17 mouse cellular contexts compared by ENCODE assay signal in genomic region chr4:123562177-123562815, GRCm38 (mm10).
DNase-seq lines count a peak whose midpoint lies in the region; ATAC-seq and TF ChIP-seq lines count a peak whose summit lies in the region.
"Had no signal": no experiment of that assay in that cellular context is flagged by ENCODE, and none has a peak within 500 bp of the region (broad histone marks: within the 10 kb centered on the region; RNA-seq: fewer than 3 reads in every experiment).

No protein-coding gene starts in this region.

- TF ChIP-seq CTCF in bone marrow macrophage, adult 2 months (IDR thresholded peaks at IDR 0.05; ENCODE audit: low read depth, low read length), result no peak

- no peak for TF ChIP-seq POLR2A in bone marrow macrophage, adult 2 months (IDR thresholded peaks at IDR 0.05; ENCODE audit: borderline replicate concordance, low read depth, low read length)

- H3K9me3 ChIP-seq in heart, embryonic 10.5 days, result no peaks in the 10 kb centered on the region
- H3K9me3 ChIP-seq: forebrain, embryonic 10.5 days had no signal

- H3K27ac ChIP-seq in heart, embryonic 10.5 days, result peak overlapping the region; percentile 86
- peak overlapping the region; percentile 34 for H3K27ac ChIP-seq in bone marrow macrophage, adult 2 months (ENCODE audit: insufficient read depth, low read depth, low read length)
- H3K27ac ChIP-seq: forebrain, embryonic 10.5 days had no signal

- H3K36me3 ChIP-seq in heart, embryonic 10.5 days, result no peaks in the 10 kb centered on the region
- H3K36me3 ChIP-seq: forebrain, embryonic 10.5 days had no signal

- H3K4me1 ChIP-seq in heart, embryonic 10.5 days, result peaks cover 55% of the 10 kb centered on the region
- peaks cover 40% of the 10 kb centered on the region for H3K4me1 ChIP-seq in bone marrow macrophage, adult 2 months (ENCODE audit: control insufficient read depth, insufficient read depth, low read length)

- WGBS in heart, embryonic 10.5 days, result 55% methylated on average over 3 of the region's 3 CpGs

- DNase-seq in heart, embryonic 10.5 days (ENCODE audit: low spot score), result no peak
- no peak for DNase-seq in heart, postnatal 36 days
- DNase-seq in 416B (ENCODE audit: low read depth), result peak; percentile 28
- DNase-seq in induced T-regulatory cell, adult 2 months (ENCODE audit: low read depth), result peak; percentile 18
- no peak for DNase-seq in left cerebral cortex, postnatal 25 days (ENCODE audit: low spot score in 2 of 2)
- DNase-seq in cerebellum, adult 11-12 months, result no peak
- DNase-seq: adrenal gland, postnatal 25 days; cerebellum, adult 18-20 months; cerebellum, postnatal 25 days; kidney, adult 11 months; thymus, postnatal 14 days had no signal

- peak overlapping the region; percentile 51; the same call in 1 of the 2 replicates for H3K4me3 ChIP-seq in heart, embryonic 10.5 days
- 0 out of 2 replicates have a peak overlapping the region, but pooled peaks have one; percentile 0 for H3K4me3 ChIP-seq in bone marrow macrophage, adult 2 months (ENCODE audit: insufficient read depth, low read length)
- H3K4me3 ChIP-seq: forebrain, embryonic 10.5 days had no signal

- no peak for ATAC-seq in inflammation-experienced regulatory T-cells, adult 6 months
- ATAC-seq: hindbrain, embryonic 16.5 days; lung, postnatal 0 days; Patski had no signal

- intact Hi-C loops in heart, postnatal 36 days (cut with DNase I), result no loop called here
- intact Hi-C loops in left cerebral cortex, postnatal 25 days (cut with DNase I), result no loop called here

- no peaks in the 10 kb centered on the region for H3K27me3 ChIP-seq in heart, embryonic 10.5 days (ENCODE audit: insufficient read depth, poor library complexity, severe bottlenecking)
- H3K27me3 ChIP-seq: Patski had no signal

Comparison
In these comparisons a context has a peak if more than half of its experiments do, and no peak if none do; other contexts are left out.
1. DNase-seq: peak in 416B (single experiment) and induced T-regulatory cell, adult 2 months (single experiment); none in heart, embryonic 10.5 days (single experiment), heart, postnatal 36 days (0 of 2), left cerebral cortex, postnatal 25 days (0 of 2) and cerebellum, adult 11-12 months (single experiment).